Comparison of ENCODE assay signal across 28 mouse cellular contexts in the genomic region with DNA sequence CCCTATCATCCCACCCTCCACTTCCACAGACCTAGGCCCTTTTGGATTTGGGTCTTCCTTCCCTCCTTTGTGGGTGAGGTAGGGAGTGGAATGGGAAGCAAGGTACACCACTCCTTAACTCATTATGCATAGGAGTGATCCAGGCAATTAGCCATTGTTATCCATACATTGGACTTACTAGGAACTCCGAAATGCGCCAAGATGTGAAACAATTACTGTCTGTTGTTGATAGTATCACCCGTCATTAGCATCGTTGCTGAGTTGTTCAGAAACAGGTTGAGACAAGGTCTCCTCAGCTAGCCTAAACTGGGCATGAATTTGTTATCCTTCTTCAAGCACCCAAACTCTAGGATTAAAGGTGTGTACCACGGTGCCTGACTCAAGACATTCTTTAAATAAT.
DNase-seq lines count a peak whose midpoint lies in the region; ATAC-seq and TF ChIP-seq lines count a peak whose summit lies in the region.
"Had no signal": no experiment of that assay in that cellular context is flagged by ENCODE, and none has a peak within 500 bp of the region (broad histone marks: within the 10 kb centered on the region; RNA-seq: fewer than 3 reads in every experiment).

No protein-coding gene starts in this region.

- no peaks in the 10 kb centered on the region for H3K27me3 ChIP-seq in midbrain, embryonic 11.5 days (ENCODE audit: control insufficient read depth, insufficient read depth, low read length)
- no peaks in the 10 kb centered on the region for H3K27me3 ChIP-seq in midbrain, postnatal 0 days (ENCODE audit: insufficient read depth, low read length)
- H3K27me3 ChIP-seq: CH12.LX; embryonic facial prominence, embryonic 13.5 days; embryonic facial prominence, embryonic 15.5 days; forebrain, embryonic 13.5 days; forebrain, embryonic 15.5 days had no signal

- TF ChIP-seq CTCF in midbrain, postnatal 0 days (IDR thresholded peaks at IDR 0.05) = no peak

- no peaks in the 10 kb centered on the region for H3K36me3 ChIP-seq in midbrain, embryonic 11.5 days (ENCODE audit: control insufficient read depth, insufficient read depth, low read length)
- no peaks in the 10 kb centered on the region for H3K36me3 ChIP-seq in midbrain, postnatal 0 days (ENCODE audit: insufficient read depth, low read length)
- H3K36me3 ChIP-seq: embryonic facial prominence, embryonic 13.5 days; embryonic facial prominence, embryonic 15.5 days; forebrain, embryonic 15.5 days; G1E had no signal

- ATAC-seq in midbrain, embryonic 11.5 days (ENCODE audit: low FRiP score) = no peak
- ATAC-seq in midbrain, postnatal 0 days (ENCODE audit: low FRiP score) = no peak
- ATAC-seq: activated CD4-positive, CD25-positive, alpha-beta regulatory T cell, adult 4 months; CD4-positive, CD25-positive, alpha-beta regulatory T cell, adult 4 months; forebrain, embryonic 13.5 days; forebrain, embryonic 15.5 days; forebrain, postnatal 0 days; Patski had no signal

- no peaks in the 10 kb centered on the region for H3K9me3 ChIP-seq in midbrain, embryonic 11.5 days (ENCODE audit: control insufficient read depth, low read length)
- no peaks in the 10 kb centered on the region for H3K9me3 ChIP-seq in midbrain, postnatal 0 days (ENCODE audit: low read length)
- H3K9me3 ChIP-seq: embryonic facial prominence, embryonic 13.5 days; embryonic facial prominence, embryonic 15.5 days; forebrain, embryonic 13.5 days; forebrain, embryonic 15.5 days; G1E had no signal

- no peak overlapping the region for H3K9ac ChIP-seq in midbrain, embryonic 11.5 days (ENCODE audit: low read length)
- no peak overlapping the region for H3K9ac ChIP-seq in midbrain, postnatal 0 days (replicated peaks; ENCODE audit: low read length, poor library complexity, severe bottlenecking)
- H3K9ac ChIP-seq: embryonic facial prominence, embryonic 13.5 days; embryonic facial prominence, embryonic 15.5 days; forebrain, embryonic 13.5 days; forebrain, embryonic 15.5 days; forebrain, postnatal 0 days had no signal

- H3K27ac ChIP-seq in midbrain, embryonic 11.5 days (ENCODE audit: low read depth, low read length) = no peak overlapping the region
- H3K27ac ChIP-seq in midbrain, postnatal 0 days (ENCODE audit: low read depth, low read length) = no peak overlapping the region
- H3K27ac ChIP-seq: embryonic facial prominence, embryonic 13.5 days; embryonic facial prominence, embryonic 15.5 days; forebrain, embryonic 13.5 days; forebrain, embryonic 15.5 days had no signal

- H3K4me1 ChIP-seq in midbrain, embryonic 11.5 days (ENCODE audit: control insufficient read depth, insufficient read depth, low read length) = no peaks in the 10 kb centered on the region
- H3K4me1 ChIP-seq in midbrain, postnatal 0 days (ENCODE audit: insufficient read depth, low read length) = no peaks in the 10 kb centered on the region
- H3K4me1 ChIP-seq: embryonic facial prominence, embryonic 13.5 days had no signal

- DNase-seq in midbrain, embryonic 11.5 days (ENCODE audit: low spot score, missing footprints) = peak; percentile 57
- DNase-seq in midbrain, postnatal 0 days (ENCODE audit: low spot score) = no peak
- peak; percentile 14 for DNase-seq in WW6 (ENCODE audit: low read depth, low spot score)
- DNase-seq in fat pad, adult 2 months (ENCODE audit: extremely low read depth, low read depth, low spot score) = peak; percentile 18
- DNase-seq in adrenal gland, adult 2 months = no peak
- DNase-seq in thymus, postnatal 14 days = no peak
- DNase-seq in right cerebral cortex, adult 2 months (ENCODE audit: low spot score in 2 of 2) = no peak
- DNase-seq: adrenal gland, postnatal 10 days; adrenal gland, postnatal 25 days; B cell, adult 2 months; cerebellum, adult 11 months; cerebellum, adult 18-20 months; cerebellum, adult 8-10 months; cerebellum, adult 9-11 months; cerebellum, postnatal 14 days; cerebellum, postnatal 36 days; embryo, embryonic 11 days; forebrain, postnatal 0 days had no signal

- H3K4me3 ChIP-seq in midbrain, embryonic 11.5 days (ENCODE audit: low read depth, low read length) = no peak overlapping the region
- H3K4me3 ChIP-seq in midbrain, postnatal 0 days (ENCODE audit: low read depth, low read length) = no peak overlapping the region
- H3K4me3 ChIP-seq: embryonic facial prominence, embryonic 13.5 days; embryonic facial prominence, embryonic 15.5 days; erythroblast, embryonic 14.5 days; forebrain, embryonic 13.5 days; forebrain, embryonic 15.5 days had no signal

- 92% methylated on average over 5 of the region's 5 CpGs for WGBS in midbrain, embryonic 11.5 days
- 83% methylated on average over 5 of the region's 5 CpGs for WGBS in midbrain, postnatal 0 days

- no peak overlapping the region for H3K4me2 ChIP-seq in midbrain, embryonic 11.5 days
- H3K4me2 ChIP-seq in midbrain, postnatal 0 days (ENCODE audit: low read depth, low read length, poor library complexity, severe bottlenecking) = no peak overlapping the region
- H3K4me2 ChIP-seq: embryonic facial prominence, embryonic 13.5 days; embryonic facial prominence, embryonic 15.5 days; forebrain, embryonic 13.5 days; forebrain, embryonic 15.5 days had no signal

Comparison
In these comparisons a context has a peak if more than half of its experiments do, and no peak if none do; other contexts are left out.
1. DNase-seq: peak in midbrain, embryonic 11.5 days (single experiment), WW6 (single experiment) and fat pad, adult 2 months (single experiment); none in midbrain, postnatal 0 days (single experiment), adrenal gland, adult 2 months (single experiment), thymus, postnatal 14 days (single experiment) and right cerebral cortex, adult 2 months (0 of 2).